In genomic region chr19:44914481-44915249, GRCm38 (mm10) we compare ENCODE assay signal across 14 mouse cellular contexts. TPM values are rescaled to one million over a fixed set of nuclear protein-coding genes. Genes with fewer than 3 reads are reported as not detected.
DNase-seq lines count a peak whose midpoint lies in the region; ATAC-seq lines count a peak whose summit lies in the region.
"Had no signal": no experiment of that assay in that cellular context is flagged by ENCODE, and none has a peak within 500 bp of the region (broad histone marks: within the 10 kb centered on the region; RNA-seq: fewer than 3 reads in every experiment).

No protein-coding gene starts in this region.

- H3K4me3 ChIP-seq in kidney, embryonic 16.5 days (ENCODE audit: low read length): no peak overlapping the region
- no peak overlapping the region for H3K4me3 ChIP-seq in heart, embryonic 14.5 days (ENCODE audit: control insufficient read depth in 1 of 2, insufficient read depth in 1 of 2, low read depth in 1 of 2, low read length in 2 of 2)
- no peak overlapping the region for H3K4me3 ChIP-seq in limb, embryonic 11.5 days (ENCODE audit: low read depth, low read length)
- H3K4me3 ChIP-seq in hindbrain, embryonic 10.5 days: no peak overlapping the region
- H3K4me3 ChIP-seq: limb, embryonic 15.5 days had no signal

- WGBS in kidney, embryonic 16.5 days: 36% methylated on average over 10 of the region's 10 CpGs
- WGBS in heart, embryonic 14.5 days: 47% methylated on average over 10 of the region's 10 CpGs
- 51% methylated on average over 10 of the region's 10 CpGs for WGBS in limb, embryonic 11.5 days
- WGBS in hindbrain, embryonic 10.5 days: 74% methylated on average over 10 of the region's 10 CpGs

- peaks cover 8% of the 10 kb centered on the region for H3K4me1 ChIP-seq in kidney, embryonic 16.5 days (ENCODE audit: insufficient read depth, low read length)
- peaks cover 4 to 8% of the 10 kb centered on the region in 2 experiments; a peak in 3 of 4 replicates for H3K4me1 ChIP-seq in heart, embryonic 14.5 days (ENCODE audit: control insufficient read depth in 2 of 2, insufficient read depth in 2 of 2, low read length in 2 of 2)
- peaks cover 6% of the 10 kb centered on the region; the same call in 1 of the 2 replicates for H3K4me1 ChIP-seq in limb, embryonic 11.5 days (ENCODE audit: control insufficient read depth, insufficient read depth, low read length)
- peaks cover 5% of the 10 kb centered on the region; the same call in 1 of the 2 replicates for H3K4me1 ChIP-seq in hindbrain, embryonic 10.5 days (replicated peaks)
- H3K4me1 ChIP-seq: limb, embryonic 15.5 days had no signal

- peak overlapping the region; percentile 76 for H3K27ac ChIP-seq in kidney, embryonic 16.5 days (ENCODE audit: low read length)
- peak overlapping the region; percentile 57 to 68 for H3K27ac ChIP-seq in heart, embryonic 14.5 days (replicated peaks in 1 of 2; ENCODE audit: control insufficient read depth in 1 of 2, insufficient read depth in 1 of 2, low read depth in 2 of 2, low read length in 2 of 2)
- H3K27ac ChIP-seq in limb, embryonic 11.5 days (replicated peaks; ENCODE audit: low read depth, low read length): no peak overlapping the region
- no peak overlapping the region for H3K27ac ChIP-seq in hindbrain, embryonic 10.5 days
- H3K27ac ChIP-seq: limb, embryonic 15.5 days; macrophage had no signal

- H3K9ac ChIP-seq in kidney, embryonic 16.5 days (replicated peaks; ENCODE audit: low read length): no peak overlapping the region
- no peak overlapping the region for H3K9ac ChIP-seq in heart, embryonic 14.5 days (ENCODE audit: low read length)
- no peak overlapping the region for H3K9ac ChIP-seq in limb, embryonic 11.5 days (ENCODE audit: low read length)
- H3K9ac ChIP-seq: limb, embryonic 15.5 days had no signal

- no peak overlapping the region for H3K4me2 ChIP-seq in kidney, embryonic 16.5 days (replicated peaks; ENCODE audit: low read depth, low read length)
- H3K4me2 ChIP-seq in heart, embryonic 14.5 days (ENCODE audit: low read length): no peak overlapping the region
- H3K4me2 ChIP-seq in limb, embryonic 11.5 days (ENCODE audit: low read depth, severe bottlenecking): no peak overlapping the region
- H3K4me2 ChIP-seq: limb, embryonic 15.5 days had no signal

- H3K27me3 ChIP-seq in kidney, embryonic 16.5 days (ENCODE audit: insufficient read depth, low read length): no peaks in the 10 kb centered on the region
- no peaks in the 10 kb centered on the region for H3K27me3 ChIP-seq in heart, embryonic 14.5 days (ENCODE audit: control insufficient read depth, insufficient read depth, low read length)
- H3K27me3 ChIP-seq in limb, embryonic 11.5 days (ENCODE audit: control insufficient read depth, insufficient read depth, low read length): no peaks in the 10 kb centered on the region
- 0 out of 2 replicates have a peak, but pooled peaks cover 2% of the 10 kb centered on the region for H3K27me3 ChIP-seq in hindbrain, embryonic 10.5 days (ENCODE audit: insufficient read depth, poor library complexity, severe bottlenecking)
- H3K27me3 ChIP-seq: limb, embryonic 15.5 days had no signal

- no peak for DNase-seq in kidney, adult 8-10 months
- DNase-seq in R1 (ENCODE audit: low read depth, low spot score): peak; percentile 83
- no peak for DNase-seq in limb, embryonic 11.5 days (ENCODE audit: low spot score)
- DNase-seq in hindbrain, embryonic 10.5 days (ENCODE audit: low spot score): no peak
- DNase-seq in spleen, postnatal 10 days (ENCODE audit: low spot score in 2 of 2): no peak
- DNase-seq: adrenal gland, postnatal 10 days; cerebellum, adult 11 months; gastrocnemius, postnatal 14 days; right cerebral cortex, postnatal 25 days; thymus, postnatal 25 days had no signal

- H3K9me3 ChIP-seq in kidney, embryonic 16.5 days (ENCODE audit: low read length): no peaks in the 10 kb centered on the region
- no peaks in the 10 kb centered on the region for H3K9me3 ChIP-seq in heart, embryonic 14.5 days (ENCODE audit: control insufficient read depth, low read length)
- H3K9me3 ChIP-seq in limb, embryonic 11.5 days (ENCODE audit: control insufficient read depth, low read length): no peaks in the 10 kb centered on the region
- no peaks in the 10 kb centered on the region for H3K9me3 ChIP-seq in hindbrain, embryonic 10.5 days
- H3K9me3 ChIP-seq: limb, embryonic 15.5 days had no signal

- peak; percentile 54; the same call in 1 of the 2 replicates for ATAC-seq in kidney, embryonic 16.5 days (ENCODE audit: low FRiP score, low TSS enrichment)
- ATAC-seq in heart, embryonic 14.5 days (ENCODE audit: insufficient number of reproducible peaks, insufficient read depth, low FRiP score, low read depth): no peak
- peak; percentile 70 for ATAC-seq in limb, embryonic 11.5 days (ENCODE audit: insufficient number of reproducible peaks, low FRiP score, low TSS enrichment, low read depth)

- H3K36me3 ChIP-seq in kidney, embryonic 16.5 days (ENCODE audit: insufficient read depth, low read length): no peaks in the 10 kb centered on the region
- no peaks in the 10 kb centered on the region for H3K36me3 ChIP-seq in heart, embryonic 14.5 days (ENCODE audit: control insufficient read depth, insufficient read depth, low read length)
- H3K36me3 ChIP-seq in limb, embryonic 11.5 days (ENCODE audit: control insufficient read depth, insufficient read depth, low read length): no peaks in the 10 kb centered on the region
- no peaks in the 10 kb centered on the region for H3K36me3 ChIP-seq in hindbrain, embryonic 10.5 days
- H3K36me3 ChIP-seq: limb, embryonic 15.5 days had no signal

RNA-seq across cellular contexts. Expression of gene Slf2, which starts 16.3 kb away (rescaled TPM):
- polyA plus RNA-seq in kidney, embryonic 16.5 days (2015; fragmentation: Nextera tagmentation; extraction: Ambion mirVana): 38.7 and 46.0 TPM in 2 replicates
- polyA plus RNA-seq in heart, embryonic 14.5 days (2014; fragmentation: Nextera tagmentation; extraction: Ambion mirVana): 46.4 and 47.0 TPM in 2 replicates
- 57.0 and 61.6 TPM in 2 replicates for polyA plus RNA-seq in limb, embryonic 11.5 days (2014; fragmentation: Nextera tagmentation; extraction: Ambion mirVana)
- 28.1 and 39.3 TPM in 2 replicates for polyA plus RNA-seq in hindbrain, embryonic 10.5 days (2016; fragmentation: Nextera tagmentation; extraction: Ambion mirVana)

Comparison
In these comparisons a context has a peak if more than half of its experiments do, and no peak if none do; other contexts are left out.
1. H3K27ac ChIP-seq: peak in kidney, embryonic 16.5 days (single experiment) and heart, embryonic 14.5 days (2 of 2); none in limb, embryonic 11.5 days (single experiment) and hindbrain, embryonic 10.5 days (single experiment).